Mouse (Mus musculus): ENCODE results near the gene Cbx1.
"Not testable (repeated sequence)": the region's sequence is repeated elsewhere in the genome, so short reads cannot be mapped to it uniquely, and the experiment has no call there.

The Cbx1 gene

GRCm38 (mm10) chr11:96834127-96834526 is 45.2 kb downstream of the Cbx1 start:
- in situ Hi-C loops (cut with MboI): no loop called here

- in situ Hi-C loops (cut with MboI): no loop called here
Observed at GRCm38 (mm10) chr11:96837298-96837697, 48.4 kb downstream of the Cbx1 start.

- in situ Hi-C loops (cut with MboI): no loop called here
Observed at GRCm38 (mm10) chr11:96838341-96838740, 49.4 kb downstream of the Cbx1 start.

GRCm38 (mm10) chr11:96839428-96839827 is 50.5 kb downstream of the Cbx1 start:
- in situ Hi-C loops (cut with MboI): no loop called here

- in situ Hi-C loops (cut with MboI): no loop called here
Observed at GRCm38 (mm10) chr11:96839877-96840276, 51.0 kb downstream of the Cbx1 start.

GRCm38 (mm10) chr11:96840290-96840689 is 51.4 kb downstream of the Cbx1 start:
- in situ Hi-C loops (cut with MboI): no loop called here

GRCm38 (mm10) chr11:96843627-96844026 is 54.7 kb downstream of the Cbx1 start:
- in situ Hi-C loops (cut with MboI): no loop called here

- in situ Hi-C loops (cut with MboI): no loop called here
Observed at GRCm38 (mm10) chr11:96847240-96847639, 58.3 kb downstream of the Cbx1 start.

GRCm38 (mm10) chr11:96848694-96849093 is 59.8 kb downstream of the Cbx1 start:
- in situ Hi-C loops (cut with MboI): no loop called here

- in situ Hi-C loops (cut with MboI): not testable (repeated sequence)
Observed at GRCm38 (mm10) chr11:96849145-96849544, 60.2 kb downstream of the Cbx1 start.

GRCm38 (mm10) chr11:96849681-96850467 is 60.9 kb downstream of the Cbx1 start, which contains the start of gene Copz2:
Gene Copz2, plus strand, starts transcription at chr11:96849870.
- in situ Hi-C loops (cut with MboI): loop anchor here (25.0 kb wide), 2 partner anchors 88 to 563 kb away; partner anchors contain the start of genes Hoxb6, Hoxb7 and Hoxb8

- in situ Hi-C loops (cut with MboI): loop anchor here (25.0 kb wide), 2 partner anchors 95 to 570 kb away; partner anchors contain the start of genes Hoxb6, Hoxb7 and Hoxb8
Observed at GRCm38 (mm10) chr11:96857446-96857845, 68.5 kb downstream of the Cbx1 start.

Measured in mature B cell (primary cell).